Mouse (Mus musculus) CH12.LX (cell line): ENCODE results near the gene Slc7a8.

Experiments used
- CTCF ChIP-seq, 2 experiments: IDR thresholded peaks in 1 of 2; conservative IDR thresholded peaks in 1 of 2; 2 replicates each; pipeline ENCODE4 v1.5.1; 2011 to 2012; ENCODE audit warnings: low read depth in 2 of 2, low read length in 2 of 2, improper control_type of control experiment in 1 of 2, inconsistent platforms in 1 of 2, mild to moderate bottlenecking in 1 of 2, moderate library complexity in 1 of 2
- MXI1 ChIP-seq: IDR thresholded peaks from 2 replicates; pipeline ENCODE4 v1.6.1; 2011; ENCODE audit warnings: mild to moderate bottlenecking, low read depth, low read length, improper control_type of control experiment
- POLR2AphosphoS2 ChIP-seq: IDR thresholded peaks from 2 replicates; pipeline ENCODE4 v1.6.1; 2011; ENCODE audit warnings: low read depth, low read length, improper control_type of control experiment
- SMC3 ChIP-seq: IDR thresholded peaks from 2 replicates; pipeline ENCODE4 v1.6.1; 2011; ENCODE audit warnings: low read depth, low read length, improper control_type of control experiment

- TF ChIP-seq POLR2AphosphoS2 = no peak
- TF ChIP-seq CTCF (conservative IDR thresholded peaks at IDR 0.05 in 1 of 2, IDR thresholded peaks at IDR 0.05 in 1 of 2; ENCODE audit: low read depth in 2 of 2, low read length in 2 of 2) = no peak
- no peak for TF ChIP-seq SMC3
- TF ChIP-seq MXI1 = no peak
Observed at GRCm38 (mm10) chr14:54793351-54793750, 11.6 kb upstream of the Slc7a8 start.
